Mouse (Mus musculus): ENCODE measurements around the gene Slc9a9.

GRCm38 (mm10) chr9:95192901-95193532 lies 523.3 kb downstream of the Slc9a9 start:
- TF ChIP-seq FLI1 (IDR thresholded peaks at IDR 0.05; ENCODE audit: low read length) = no peak
- TF ChIP-seq GATA1 (IDR thresholded peaks at IDR 0.05; ENCODE audit: borderline replicate concordance, low read length) = no peak

All from megakaryocyte, embryonic 14.5 days (primary cell).